ENCODE assay signal across 19 mouse cellular contexts in genomic region chr2:48411392-48411791, GRCm38 (mm10).
DNase-seq lines count a peak whose midpoint lies in the region; ATAC-seq and TF ChIP-seq lines count a peak whose summit lies in the region.
"Had no signal": no experiment of that assay in that cellular context is flagged by ENCODE, and none has a peak within 500 bp of the region (broad histone marks: within the 10 kb centered on the region; RNA-seq: fewer than 3 reads in every experiment).

No protein-coding gene starts in this region.

- H3K4me1 ChIP-seq in forebrain, embryonic 15.5 days, result 0 out of 2 replicates have a peak, but pooled peaks cover 3% of the 10 kb centered on the region
- no peaks in the 10 kb centered on the region; the same call in 1 of the 2 replicates for H3K4me1 ChIP-seq in forebrain, embryonic 11.5 days (replicated peaks; ENCODE audit: control insufficient read depth, insufficient read depth, low read length)
- no peaks in the 10 kb centered on the region for H3K4me1 ChIP-seq in heart, embryonic 12.5 days (replicated peaks)
- H3K4me1 ChIP-seq: heart, embryonic 10.5 days; intestine, embryonic 15.5 days had no signal

- in situ Hi-C loops in Patski (cut with MboI; ENCODE audit: low pct_unique_long_range_greater_than_20kb), result no loop called here

- DNase-seq in forebrain, embryonic 11.5 days (ENCODE audit: low spot score), result no peak
- DNase-seq in 3134 (ENCODE audit: extremely low read depth, insufficient read length, low spot score) (peak; percentile 17), Patski (ENCODE audit: low read depth, low spot score) (peak; percentile 7)
- DNase-seq in kidney, postnatal 14 days, result peak; percentile 38
- no peak for DNase-seq in thymus, postnatal 0 days (ENCODE audit: low spot score)
- DNase-seq: adrenal gland, adult 2 months; cerebellum, postnatal 36 days; heart, postnatal 14 days; layer of hippocampus, adult 9-11 months; thymus, postnatal 4 days had no signal

- no peak overlapping the region for H3K27ac ChIP-seq in forebrain, embryonic 15.5 days (replicated peaks)
- no peak overlapping the region for H3K27ac ChIP-seq in forebrain, embryonic 11.5 days (ENCODE audit: low read depth, low read length)
- no peak overlapping the region for H3K27ac ChIP-seq in heart, embryonic 12.5 days (ENCODE audit: poor library complexity, severe bottlenecking)
- H3K27ac ChIP-seq: heart, embryonic 10.5 days; hindbrain, embryonic 14.5 days; limb, embryonic 12.5 days; liver, embryonic 14.5 days had no signal

- CTCF ChIA-PET in Patski (lab: Charles Lee), result interaction anchor here (0.7 to 1.9 kb wide), 2 partner anchors 10 to 15 kb away, joined by 3 to 6 read pairs; no protein-coding TSS in a partner anchor

- H3K9ac ChIP-seq in forebrain, embryonic 15.5 days (replicated peaks), result no peak overlapping the region
- H3K9ac ChIP-seq in forebrain, embryonic 11.5 days (ENCODE audit: low read length), result no peak overlapping the region
- no peak overlapping the region for H3K9ac ChIP-seq in heart, embryonic 12.5 days
- H3K9ac ChIP-seq: hindbrain, embryonic 14.5 days; intestine, embryonic 15.5 days; limb, embryonic 12.5 days; liver, embryonic 14.5 days had no signal

- POLR2A ChIA-PET in Patski (lab: Charles Lee), result interaction anchor here (0.6 kb wide), 1 partner anchor 1071 kb away, joined by 3 read pairs; no protein-coding TSS in a partner anchor

- H3K4me3 ChIP-seq in forebrain, embryonic 15.5 days, result no peak overlapping the region
- no peak overlapping the region for H3K4me3 ChIP-seq in forebrain, embryonic 11.5 days (ENCODE audit: low read depth, low read length)
- no peak overlapping the region for H3K4me3 ChIP-seq in heart, embryonic 12.5 days
- H3K4me3 ChIP-seq: erythroblast, embryonic 14.5 days; heart, embryonic 10.5 days; intestine, embryonic 15.5 days; limb, embryonic 12.5 days had no signal

- H3K9me3 ChIP-seq in forebrain, embryonic 15.5 days, result no peaks in the 10 kb centered on the region
- no peaks in the 10 kb centered on the region for H3K9me3 ChIP-seq in forebrain, embryonic 11.5 days (ENCODE audit: control insufficient read depth, low read length)
- H3K9me3 ChIP-seq in heart, embryonic 12.5 days (replicated peaks), result no peaks in the 10 kb centered on the region
- H3K9me3 ChIP-seq: heart, embryonic 10.5 days; intestine, embryonic 15.5 days; limb, embryonic 12.5 days had no signal

- no peaks in the 10 kb centered on the region for H3K27me3 ChIP-seq in forebrain, embryonic 15.5 days
- no peaks in the 10 kb centered on the region for H3K27me3 ChIP-seq in forebrain, embryonic 11.5 days (ENCODE audit: control insufficient read depth, insufficient read depth, low read length)
- H3K27me3 ChIP-seq in Patski, result no peaks in the 10 kb centered on the region
- H3K27me3 ChIP-seq in heart, embryonic 12.5 days (replicated peaks), result no peaks in the 10 kb centered on the region
- H3K27me3 ChIP-seq: intestine, embryonic 15.5 days had no signal

- no peaks in the 10 kb centered on the region for H3K36me3 ChIP-seq in forebrain, embryonic 15.5 days
- no peaks in the 10 kb centered on the region for H3K36me3 ChIP-seq in forebrain, embryonic 11.5 days (ENCODE audit: control insufficient read depth, insufficient read depth, low read length)
- H3K36me3 ChIP-seq in heart, embryonic 12.5 days, result no peaks in the 10 kb centered on the region
- H3K36me3 ChIP-seq: heart, embryonic 10.5 days; intestine, embryonic 15.5 days; limb, embryonic 12.5 days had no signal

- 94% methylated on average over 1 of the region's 1 CpGs for whole genome bisulfite sequencing in forebrain, embryonic 15.5 days
- WGBS in forebrain, embryonic 11.5 days, result 97% methylated on average over 1 of the region's 1 CpGs
- 91% methylated on average over 1 of the region's 1 CpGs for WGBS in heart, embryonic 12.5 days

- peak; percentile 57; the same call in 1 of the 2 replicates for ATAC-seq in forebrain, embryonic 15.5 days (replicated peaks)
- ATAC-seq in forebrain, embryonic 11.5 days (replicated peaks; ENCODE audit: low FRiP score), result no peak
- ATAC-seq in Patski, result peak; percentile 41
- ATAC-seq in heart, embryonic 12.5 days (ENCODE audit: insufficient number of reproducible peaks, low FRiP score), result no peak
- ATAC-seq: intestine, embryonic 15.5 days; midbrain, embryonic 16.5 days had no signal

- no peak overlapping the region for H3K4me2 ChIP-seq in forebrain, embryonic 15.5 days (replicated peaks)
- no peak overlapping the region for H3K4me2 ChIP-seq in forebrain, embryonic 11.5 days (ENCODE audit: low read depth, low read length, severe bottlenecking)
- no peak overlapping the region for H3K4me2 ChIP-seq in heart, embryonic 12.5 days
- H3K4me2 ChIP-seq: hindbrain, embryonic 14.5 days; intestine, embryonic 15.5 days; limb, embryonic 12.5 days had no signal

- TF ChIP-seq CTCF in Patski (IDR thresholded peaks at IDR 0.05), result no peak

Comparison
In these comparisons a context has a peak if more than half of its experiments do, and no peak if none do; other contexts are left out.
1. ATAC-seq: peak in forebrain, embryonic 15.5 days (single experiment) and Patski (single experiment); none in forebrain, embryonic 11.5 days (single experiment) and heart, embryonic 12.5 days (single experiment).
2. DNase-seq: peak in 3134 (single experiment), Patski (single experiment) and kidney, postnatal 14 days (single experiment); none in forebrain, embryonic 11.5 days (single experiment) and thymus, postnatal 0 days (single experiment).